Mouse (Mus musculus): Measurements from ENCODE around the gene Pitpnm3. TPM values are rescaled to one million over a fixed set of nuclear protein-coding genes. Genes with fewer than 3 reads are reported as not detected.

Gene Pitpnm3
- polyA plus RNA-seq, 1 experiment = not detected

DNA sequence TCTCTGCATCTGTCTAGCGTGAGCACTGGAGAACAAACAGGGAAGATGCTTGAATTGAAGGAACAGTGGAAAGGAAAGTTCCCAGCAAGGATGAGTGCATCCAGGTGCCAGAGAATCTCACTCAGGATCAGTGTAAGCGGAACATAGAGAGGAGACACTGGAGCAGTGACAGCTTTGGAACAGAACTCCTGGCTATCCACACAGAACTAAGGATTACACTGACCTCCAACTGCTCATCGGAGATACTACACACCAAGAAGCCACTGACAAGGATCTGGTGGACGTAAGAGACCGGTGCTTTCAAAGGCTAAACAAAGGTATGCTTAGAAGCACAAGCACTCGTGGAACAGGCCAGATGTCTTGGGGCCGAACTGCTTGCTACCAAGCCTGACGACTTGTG lies 31.4 kb downstream of the Pitpnm3 start:
- H3K27me3 ChIP-seq (ENCODE audit: control insufficient read depth) = no peaks in the 10 kb centered on the region
- H3K9me3 ChIP-seq (ENCODE audit: control insufficient read depth, low read length) = no peaks in the 10 kb centered on the region
- no peak overlapping the region for H3K4me3 ChIP-seq (replicated peaks)
- H3K36me3 ChIP-seq (ENCODE audit: control insufficient read depth) = no peaks in the 10 kb centered on the region
- no peaks in the 10 kb centered on the region for H3K4me1 ChIP-seq (ENCODE audit: control insufficient read depth)
- no peak for TF ChIP-seq GATA1 (IDR thresholded peaks at IDR 0.05; ENCODE audit: low read length)
- no peak for TF ChIP-seq TAL1 (IDR thresholded peaks at IDR 0.05; ENCODE audit: low read length)

DNA sequence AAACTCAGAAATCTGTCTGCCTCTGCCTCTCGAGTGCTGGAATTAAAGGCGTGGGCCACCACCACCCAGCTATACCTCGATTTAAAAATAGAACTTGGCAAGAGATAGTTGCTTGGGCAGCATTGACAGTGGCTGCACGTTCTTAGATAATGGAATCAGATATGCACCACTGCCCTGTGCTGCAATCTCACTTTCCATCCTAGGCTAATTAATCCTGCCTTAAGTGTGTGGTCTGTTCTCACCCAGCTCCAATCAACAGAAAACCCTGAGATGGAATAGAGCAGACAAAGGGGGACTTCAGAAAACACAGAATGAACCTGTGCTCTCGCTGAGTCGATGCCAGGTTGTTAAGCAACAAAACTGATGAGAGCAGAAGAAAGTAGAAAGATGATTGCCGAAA lies 32.0 kb downstream of the Pitpnm3 start:
- no peaks in the 10 kb centered on the region for H3K4me1 ChIP-seq (ENCODE audit: control insufficient read depth)
- no peak overlapping the region for H3K4me3 ChIP-seq (replicated peaks)
- no peaks in the 10 kb centered on the region for H3K9me3 ChIP-seq (ENCODE audit: control insufficient read depth, low read length)
- no peaks in the 10 kb centered on the region for H3K36me3 ChIP-seq (ENCODE audit: control insufficient read depth)
- TF ChIP-seq GATA1 (IDR thresholded peaks at IDR 0.05; ENCODE audit: low read length) (no peak), TAL1 (IDR thresholded peaks at IDR 0.05; ENCODE audit: low read length) (no peak)
- H3K27me3 ChIP-seq (ENCODE audit: control insufficient read depth) = no peaks in the 10 kb centered on the region

DNA sequence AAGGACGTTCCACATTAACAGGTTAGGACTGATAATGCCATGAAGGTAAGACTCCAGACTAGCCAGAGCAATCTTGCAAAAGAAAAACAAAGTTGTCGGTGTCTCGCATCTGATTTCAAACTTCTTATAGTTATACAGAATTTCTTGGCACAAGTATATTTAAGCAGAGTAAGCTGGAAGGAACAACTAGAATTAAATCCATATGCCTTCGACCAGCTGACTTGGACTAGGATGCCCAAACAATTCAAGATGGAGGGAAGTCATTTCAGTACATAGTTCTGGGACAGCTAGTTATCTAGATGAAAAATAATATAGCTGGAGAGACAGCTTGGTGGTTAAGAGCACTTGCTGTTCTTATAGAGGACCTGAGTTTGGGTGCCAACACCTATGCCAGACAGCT lies 34.6 kb downstream of the Pitpnm3 start:
- Histone ChIP-seq H3K4me1 (ENCODE audit: control insufficient read depth) (no peaks in the 10 kb centered on the region), H3K27me3 (ENCODE audit: control insufficient read depth) (no peaks in the 10 kb centered on the region), H3K9me3 (ENCODE audit: control insufficient read depth, low read length) (no peaks in the 10 kb centered on the region), H3K36me3 (ENCODE audit: control insufficient read depth) (no peaks in the 10 kb centered on the region), H3K4me3 (replicated peaks) (no peak overlapping the region)
- TF ChIP-seq TAL1 (IDR thresholded peaks at IDR 0.05; ENCODE audit: low read length) (no peak), GATA1 (IDR thresholded peaks at IDR 0.05; ENCODE audit: low read length) (no peak)

DNA sequence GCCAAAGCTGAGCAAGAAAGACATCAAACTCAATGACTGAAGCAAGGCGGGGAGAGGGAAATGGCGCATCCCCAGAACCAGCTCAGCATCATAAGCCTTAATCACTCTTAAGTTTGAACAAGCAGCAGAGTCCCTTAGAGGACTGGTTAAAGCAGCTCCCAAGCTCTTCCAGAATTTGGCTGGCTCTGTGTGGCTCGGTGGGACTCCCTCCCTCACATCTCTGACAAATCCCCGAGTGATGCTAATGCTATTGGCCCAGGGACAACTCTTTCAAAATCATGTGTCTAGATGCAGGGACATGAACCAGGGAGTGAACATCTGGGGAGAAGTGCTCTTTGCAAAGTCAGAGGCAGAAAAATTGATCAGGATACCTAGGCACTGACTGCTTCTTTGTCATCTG lies 36.4 kb downstream of the Pitpnm3 start:
- TF ChIP-seq TAL1 (IDR thresholded peaks at IDR 0.05; ENCODE audit: low read length) (no peak), GATA1 (IDR thresholded peaks at IDR 0.05; ENCODE audit: low read length) (no peak)
- H3K4me1 ChIP-seq (ENCODE audit: control insufficient read depth) = no peaks in the 10 kb centered on the region
- H3K36me3 ChIP-seq (ENCODE audit: control insufficient read depth) = no peaks in the 10 kb centered on the region
- no peak overlapping the region for H3K4me3 ChIP-seq (replicated peaks)
- no peaks in the 10 kb centered on the region for H3K27me3 ChIP-seq (ENCODE audit: control insufficient read depth)
- H3K9me3 ChIP-seq (ENCODE audit: control insufficient read depth, low read length) = no peaks in the 10 kb centered on the region

DNA sequence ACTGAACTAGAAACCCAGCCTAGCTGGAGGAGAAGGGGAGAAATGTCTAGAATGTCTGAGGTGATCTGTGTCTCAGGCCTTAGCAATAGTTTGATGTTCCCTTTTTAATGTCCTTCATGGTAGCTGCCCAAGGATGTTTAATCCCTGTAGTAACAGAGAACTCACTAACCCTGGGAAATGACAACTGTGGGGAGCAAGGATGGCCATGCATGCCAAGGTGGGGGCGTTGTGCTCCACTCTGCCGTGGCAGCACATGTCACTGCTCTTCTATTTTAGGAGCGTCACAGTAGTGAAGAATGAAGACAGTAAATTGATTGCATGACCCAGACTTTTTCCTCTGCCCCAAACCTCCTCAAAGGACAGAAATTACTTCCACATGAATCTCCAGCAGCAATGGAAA lies 37.6 kb downstream of the Pitpnm3 start:
- Histone ChIP-seq H3K36me3 (ENCODE audit: control insufficient read depth) (no peaks in the 10 kb centered on the region), H3K27me3 (ENCODE audit: control insufficient read depth) (no peaks in the 10 kb centered on the region), H3K4me3 (replicated peaks) (no peak overlapping the region), H3K4me1 (ENCODE audit: control insufficient read depth) (no peaks in the 10 kb centered on the region), H3K9me3 (ENCODE audit: control insufficient read depth, low read length) (no peaks in the 10 kb centered on the region)
- no peak for TF ChIP-seq GATA1 (IDR thresholded peaks at IDR 0.05; ENCODE audit: low read length)
- TF ChIP-seq TAL1 (IDR thresholded peaks at IDR 0.05; ENCODE audit: low read length) = no peak

DNA sequence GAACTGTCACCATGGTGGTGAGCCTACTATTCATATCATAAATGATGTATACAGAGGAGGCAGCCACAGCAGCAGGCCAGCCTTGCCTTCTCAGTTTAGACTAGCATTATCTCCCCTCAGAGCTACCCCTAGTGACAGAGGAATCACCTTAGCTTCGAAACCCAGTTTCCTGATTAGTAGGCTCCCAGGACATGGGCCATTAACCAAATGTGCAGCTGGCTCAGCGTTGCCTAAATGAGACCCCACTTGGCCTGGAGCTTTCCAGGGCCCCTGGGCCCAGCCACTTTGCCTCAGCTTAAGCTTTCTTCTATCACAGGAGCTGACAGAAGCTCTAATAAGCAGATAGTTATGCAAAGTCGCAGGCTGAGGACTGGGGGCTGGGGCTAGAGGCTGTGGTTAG lies 39.6 kb downstream of the Pitpnm3 start:
- Histone ChIP-seq H3K9me3 (ENCODE audit: control insufficient read depth, low read length) (no peaks in the 10 kb centered on the region), H3K4me3 (replicated peaks) (no peak overlapping the region), H3K36me3 (ENCODE audit: control insufficient read depth) (no peaks in the 10 kb centered on the region), H3K4me1 (ENCODE audit: control insufficient read depth) (no peaks in the 10 kb centered on the region), H3K27me3 (ENCODE audit: control insufficient read depth) (no peaks in the 10 kb centered on the region)
- no peak for TF ChIP-seq GATA1 (IDR thresholded peaks at IDR 0.05; ENCODE audit: low read length)
- TF ChIP-seq TAL1 (IDR thresholded peaks at IDR 0.05; ENCODE audit: low read length) = no peak

DNA sequence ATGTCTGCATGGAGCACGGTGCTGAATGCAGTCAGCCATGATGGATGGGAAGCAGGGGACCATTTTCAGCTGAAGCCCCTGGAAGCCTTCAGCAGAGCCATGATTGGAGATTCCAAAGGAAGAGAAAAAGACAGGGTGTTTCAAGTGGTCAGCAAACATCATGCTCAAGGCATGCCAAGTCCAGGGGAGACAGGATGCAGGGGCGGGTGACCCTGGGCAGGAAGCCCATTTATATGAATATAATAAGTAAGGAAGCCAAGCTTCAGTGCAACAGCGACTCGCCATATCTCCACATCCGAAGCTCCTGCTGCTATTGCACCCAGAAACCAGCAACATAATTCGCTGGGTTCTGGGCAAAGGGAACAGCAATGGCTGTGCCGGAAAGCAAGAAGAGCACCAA lies 41.1 kb downstream of the Pitpnm3 start:
- TF ChIP-seq TAL1 (IDR thresholded peaks at IDR 0.05; ENCODE audit: low read length) (no peak), GATA1 (IDR thresholded peaks at IDR 0.05; ENCODE audit: low read length) (no peak)
- H3K9me3 ChIP-seq (ENCODE audit: control insufficient read depth, low read length) = no peaks in the 10 kb centered on the region
- H3K36me3 ChIP-seq (ENCODE audit: control insufficient read depth) = no peaks in the 10 kb centered on the region
- H3K4me3 ChIP-seq (replicated peaks) = no peak overlapping the region
- no peaks in the 10 kb centered on the region for H3K27me3 ChIP-seq (ENCODE audit: control insufficient read depth)
- no peaks in the 10 kb centered on the region for H3K4me1 ChIP-seq (ENCODE audit: control insufficient read depth)

DNA sequence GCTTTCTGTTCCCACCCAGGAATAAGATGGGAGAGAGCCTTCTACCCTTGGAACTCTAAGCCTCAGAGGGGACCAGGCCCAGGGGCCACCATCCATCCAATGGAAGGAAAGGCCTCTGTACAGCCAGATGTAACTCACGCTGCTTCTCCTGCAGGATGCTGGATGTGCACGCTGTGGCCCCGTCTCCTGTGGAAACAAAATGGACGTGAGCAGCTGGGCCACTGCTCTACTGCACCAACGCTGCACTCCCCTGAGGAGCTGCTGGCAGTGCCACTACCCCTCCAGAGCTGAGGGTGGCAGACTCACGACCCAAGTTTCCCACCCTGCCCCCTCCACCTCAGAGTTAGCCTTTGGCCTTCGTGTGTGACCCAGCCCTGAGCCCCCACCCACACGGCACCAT lies 43.2 kb downstream of the Pitpnm3 start:
- H3K9me3 ChIP-seq (ENCODE audit: control insufficient read depth, low read length) = no peaks in the 10 kb centered on the region
- H3K4me3 ChIP-seq (replicated peaks) = no peak overlapping the region
- H3K27me3 ChIP-seq (ENCODE audit: control insufficient read depth) = no peaks in the 10 kb centered on the region
- TF ChIP-seq GATA1 (IDR thresholded peaks at IDR 0.05; ENCODE audit: low read length) = no peak
- TF ChIP-seq TAL1 (IDR thresholded peaks at IDR 0.05; ENCODE audit: low read length) = no peak
- H3K36me3 ChIP-seq (ENCODE audit: control insufficient read depth) = no peaks in the 10 kb centered on the region
- no peaks in the 10 kb centered on the region for H3K4me1 ChIP-seq (ENCODE audit: control insufficient read depth)

DNA sequence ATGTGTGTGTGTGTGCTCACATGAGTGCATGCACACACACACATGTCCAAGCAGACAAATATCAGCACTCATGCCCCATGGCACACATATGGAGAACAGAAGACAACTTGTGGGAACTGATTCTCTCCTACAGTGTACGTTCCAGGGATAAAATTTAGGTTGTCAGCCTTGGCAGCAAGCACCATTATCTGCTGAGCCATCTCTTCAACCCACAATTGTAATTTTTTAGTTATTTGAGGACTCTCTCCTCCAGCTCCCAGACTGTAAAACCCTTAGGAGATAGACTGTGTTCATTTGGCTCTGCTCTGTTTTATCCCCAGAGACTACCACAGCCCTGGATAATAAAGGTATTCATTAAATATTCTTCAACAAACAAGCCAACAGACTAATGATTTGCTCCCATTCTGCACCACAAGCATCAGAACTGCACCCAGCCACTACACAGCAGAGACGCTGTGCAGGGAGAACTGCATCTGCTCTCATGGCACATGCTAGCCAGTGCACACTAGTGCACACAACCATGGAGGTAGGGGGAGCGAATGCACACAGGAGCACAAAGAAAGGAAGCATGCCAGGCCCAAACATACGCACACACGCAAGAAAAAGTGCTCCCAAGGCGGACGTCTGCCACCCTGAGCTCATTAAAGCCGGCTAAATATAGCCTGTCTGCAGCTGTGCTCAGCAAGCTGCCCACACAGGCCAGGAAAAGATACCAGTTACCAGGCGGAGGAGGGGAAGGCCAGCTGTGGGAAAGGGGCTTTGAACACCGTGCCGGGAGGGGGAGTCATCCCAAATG lies 49.1 kb downstream of the Pitpnm3 start:
- Histone ChIP-seq H3K4me1 (ENCODE audit: control insufficient read depth) (no peaks in the 10 kb centered on the region), H3K4me3 (replicated peaks) (no peak overlapping the region), H3K27me3 (ENCODE audit: control insufficient read depth) (no peaks in the 10 kb centered on the region), H3K36me3 (ENCODE audit: control insufficient read depth) (no peaks in the 10 kb centered on the region), H3K9me3 (ENCODE audit: control insufficient read depth, low read length) (no peaks in the 10 kb centered on the region)
- TF ChIP-seq TAL1 (IDR thresholded peaks at IDR 0.05; ENCODE audit: low read length) = no peak
- TF ChIP-seq GATA1 (IDR thresholded peaks at IDR 0.05; ENCODE audit: low read length) = no peak

DNA sequence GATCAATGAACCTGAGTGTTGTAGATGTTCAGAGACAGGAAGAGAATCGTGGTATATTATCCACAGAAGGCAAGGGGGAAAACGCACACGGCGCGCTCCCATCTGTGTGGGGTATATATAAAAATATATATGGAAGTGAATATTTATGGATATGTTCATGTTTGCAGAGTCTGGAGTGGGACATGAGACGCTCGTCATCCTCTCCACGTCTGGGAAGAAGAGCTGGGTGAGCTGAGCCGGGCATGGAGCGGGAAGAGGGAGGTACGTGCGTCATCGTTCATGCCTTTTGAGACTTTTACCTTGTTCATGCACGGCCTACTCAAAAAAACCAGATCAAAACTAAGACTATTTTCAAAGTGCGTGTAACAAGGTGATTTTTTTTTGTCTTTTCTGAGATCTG lies 51.2 kb downstream of the Pitpnm3 start:
- no peaks in the 10 kb centered on the region for H3K4me1 ChIP-seq (ENCODE audit: control insufficient read depth)
- no peaks in the 10 kb centered on the region for H3K27me3 ChIP-seq (ENCODE audit: control insufficient read depth)
- H3K9me3 ChIP-seq (ENCODE audit: control insufficient read depth, low read length) = no peaks in the 10 kb centered on the region
- no peak overlapping the region for H3K4me3 ChIP-seq (replicated peaks)
- TF ChIP-seq GATA1 (IDR thresholded peaks at IDR 0.05; ENCODE audit: low read length) = no peak
- TF ChIP-seq TAL1 (IDR thresholded peaks at IDR 0.05; ENCODE audit: low read length) = no peak
- H3K36me3 ChIP-seq (ENCODE audit: control insufficient read depth) = no peaks in the 10 kb centered on the region
